Mouse (Mus musculus): ENCODE measurements at regions not wholly inside any gene's neighbourhood (a gene's known extent, or its start where the extent isn't known, plus 50 kb on each side); places are given as distances from the start of the nearest gene placed in this dataset.

DNA sequence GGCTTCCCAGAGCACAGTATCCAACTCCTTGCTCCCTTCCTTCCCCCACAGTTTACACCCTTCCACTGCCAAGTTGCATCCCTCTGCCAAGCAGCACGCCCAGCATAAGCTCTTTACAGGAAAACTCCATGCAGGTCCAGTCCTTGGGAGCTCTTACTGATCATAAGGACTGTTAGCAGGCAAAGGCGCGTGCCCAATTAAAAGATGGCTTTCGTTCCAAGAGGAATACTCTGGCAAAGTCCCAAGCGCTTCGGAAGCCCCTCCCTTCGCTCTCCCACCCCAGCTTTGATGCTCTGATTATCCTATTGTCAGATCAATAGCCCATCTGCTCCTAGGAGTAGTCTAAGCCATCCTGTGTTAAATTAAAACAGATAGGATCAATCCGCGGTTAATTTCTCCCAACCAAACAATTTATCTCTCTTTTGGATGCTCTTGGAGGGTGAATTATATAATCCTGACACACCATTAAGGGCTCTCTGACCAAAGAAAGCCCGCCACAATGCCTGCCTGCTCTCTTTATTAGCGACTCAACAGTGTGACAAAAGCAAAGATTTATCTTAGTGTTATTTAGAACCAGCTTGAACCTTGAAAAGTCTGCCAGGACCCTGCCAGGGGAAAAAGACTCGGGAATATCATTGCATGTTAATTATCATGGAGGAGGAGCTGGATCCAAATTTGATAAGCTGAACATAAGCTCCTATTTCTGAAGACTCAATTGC, 312.5 kb downstream of the Gsdmc2 start:
- DNase-seq = no peak

GRCm38 (mm10) chr15:63527318-63527717, 317.7 kb downstream of the Gsdmc2 start:
- DNase-seq = no peak

DNA sequence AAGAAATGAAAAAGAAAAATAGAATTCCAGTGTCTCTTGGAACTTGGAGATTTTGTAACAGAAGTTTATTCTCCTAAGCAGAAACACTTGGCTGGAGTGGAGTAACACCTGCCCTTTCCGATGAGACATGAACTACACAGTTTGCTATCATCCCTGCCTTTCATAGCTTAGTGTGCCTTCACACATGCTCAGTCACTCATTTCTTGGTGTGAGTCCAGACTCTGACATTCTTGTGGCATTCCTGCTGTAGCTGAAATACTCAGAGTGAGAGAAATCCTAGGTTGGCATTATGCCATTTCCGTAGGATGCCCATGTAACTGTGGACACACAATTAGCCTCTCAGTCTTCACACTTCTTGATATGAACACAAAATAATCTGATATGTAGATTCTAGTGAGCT, 318.2 kb downstream of the Gsdmc2 start:
- DNase-seq = no peak

GRCm38 (mm10) chr15:63517301-63517700, 327.7 kb downstream of the Gsdmc2 start:
- DNase-seq = no peak

DNA sequence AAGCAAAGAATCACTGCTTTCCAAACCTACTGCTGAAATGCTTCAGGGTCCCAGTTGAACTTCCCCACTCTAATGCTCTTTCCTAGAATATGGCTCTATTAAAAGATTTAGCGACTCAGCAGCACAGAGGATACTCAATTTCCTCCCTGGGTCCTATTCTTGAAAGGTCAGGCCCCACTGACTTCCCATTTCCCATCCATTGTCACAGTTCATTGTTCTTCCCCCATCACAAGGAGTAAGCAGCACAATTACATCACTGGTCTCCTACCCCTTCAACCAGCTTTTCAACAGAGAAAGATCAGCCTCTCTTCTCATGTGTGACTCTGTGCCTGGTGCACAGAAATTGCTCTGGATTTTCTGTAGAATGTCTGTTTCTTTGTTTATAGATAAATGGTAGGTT, 344.5 kb downstream of the Gsdmc2 start:
- DNase-seq = no peak

DNA sequence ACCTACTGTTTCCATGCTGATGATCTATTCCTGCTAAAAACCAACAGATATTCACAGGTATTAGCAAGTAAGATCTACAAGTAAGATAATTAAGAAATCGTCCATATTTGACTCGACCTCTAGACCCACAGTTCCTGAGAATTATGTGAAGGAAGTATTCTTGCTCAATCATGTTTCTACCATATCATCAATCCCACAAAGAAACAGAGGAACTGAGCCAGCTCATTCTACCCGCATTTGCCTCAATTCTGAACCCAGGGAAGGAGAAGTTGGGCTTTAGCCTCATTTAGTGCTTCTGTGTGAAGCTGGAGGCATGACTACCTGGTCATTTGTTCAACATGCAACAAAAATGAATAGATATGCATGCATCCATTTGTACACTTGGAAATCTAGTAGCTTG, 346.5 kb downstream of the Gsdmc2 start:
- no peak for DNase-seq

DNA sequence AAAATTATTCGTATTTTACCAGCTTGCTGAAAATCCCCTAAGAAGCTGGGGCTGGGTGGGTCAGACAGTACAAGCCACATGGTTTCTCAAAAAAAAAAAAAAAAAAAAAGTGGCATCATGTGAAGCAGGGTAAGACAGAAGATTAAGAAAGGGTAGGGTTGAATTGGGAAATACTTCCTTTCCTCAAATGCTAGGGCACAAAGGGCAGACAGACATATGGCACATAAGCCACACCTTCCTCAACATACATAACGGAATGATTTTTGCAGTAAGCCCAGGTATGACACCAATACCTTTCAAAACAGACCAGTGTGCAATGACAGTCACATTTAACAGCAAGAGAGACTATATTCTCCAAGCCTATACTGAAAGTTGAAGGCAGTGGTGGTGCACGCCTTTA, 347.8 kb downstream of the Gsdmc2 start:
- DNase-seq = no peak

DNA sequence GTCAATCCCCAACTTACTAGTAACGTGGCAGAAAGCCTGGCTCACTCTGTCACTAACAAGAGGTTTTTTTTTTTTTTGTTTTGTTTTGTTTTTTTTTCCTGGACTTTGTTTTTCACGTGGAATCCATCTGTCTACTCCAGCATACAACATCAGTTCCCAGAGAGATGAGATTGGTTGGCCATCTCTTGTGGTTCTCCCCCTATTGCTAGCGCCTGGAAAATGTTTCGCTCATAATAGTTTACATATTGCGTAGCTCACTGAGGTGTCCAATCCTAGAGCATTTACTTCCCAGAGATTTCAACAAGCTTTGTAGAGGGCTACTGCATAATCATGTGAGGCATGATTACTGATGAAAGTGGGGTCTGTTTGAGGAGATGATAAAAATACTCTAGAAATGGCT, 360.1 kb downstream of the Gsdmc2 start:
- DNase-seq = no peak

- peak; percentile 14 for DNase-seq
Measured at GRCm38 (mm10) chr15:63484217-63484887, 360.6 kb downstream of the Gsdmc2 start.

DNA sequence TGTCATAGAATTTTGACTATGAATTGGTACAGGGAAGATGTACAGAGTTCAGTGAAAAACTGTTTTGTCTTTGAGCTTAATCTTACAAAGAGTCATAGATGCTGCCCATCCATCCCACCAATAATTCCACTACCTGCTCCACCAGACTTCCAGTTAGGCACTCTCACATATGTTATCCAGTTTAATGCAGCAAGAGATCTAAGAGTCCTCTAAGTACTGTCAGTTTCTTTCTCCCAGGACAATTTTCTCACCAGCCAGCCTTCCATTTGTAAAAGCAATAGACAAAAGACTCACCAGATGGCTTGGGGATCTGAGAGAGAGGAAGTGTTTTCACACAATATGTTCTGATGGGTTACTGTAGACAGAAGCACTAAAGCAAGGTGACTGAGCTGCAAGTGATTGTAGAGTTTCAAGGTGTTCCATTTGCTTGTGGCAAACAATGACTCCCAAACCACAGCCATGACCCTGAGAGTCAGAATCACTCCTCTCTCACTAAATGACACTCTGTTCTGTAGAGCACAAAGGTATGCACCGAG, 365.6 kb downstream of the Gsdmc2 start:
- DNase-seq = no peak

DNA sequence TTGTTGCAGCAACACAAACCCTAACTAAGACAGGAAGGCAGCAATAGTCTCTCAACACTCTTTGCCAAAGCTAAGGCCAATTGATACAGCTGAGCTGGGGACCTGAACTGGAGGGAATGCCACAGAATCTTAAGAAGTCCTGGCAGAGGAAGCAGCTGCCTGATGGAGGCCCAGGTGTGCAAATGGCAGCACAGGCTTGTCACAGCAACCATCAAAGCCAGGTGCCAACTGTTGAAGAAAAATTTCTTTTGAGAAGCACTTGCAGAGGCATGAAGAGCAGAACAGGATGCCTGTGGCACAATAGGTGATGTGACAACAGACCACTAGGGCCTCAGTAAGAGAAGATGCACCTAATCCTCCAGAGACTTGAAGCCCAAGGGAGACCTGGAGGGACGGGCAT, 378.1 kb downstream of the Gsdmc2 start:
- no peak for DNase-seq

- DNase-seq = no peak
Measured at GRCm38 (mm10) chr15:63452529-63452928, 392.4 kb downstream of the Gsdmc2 start.

DNA sequence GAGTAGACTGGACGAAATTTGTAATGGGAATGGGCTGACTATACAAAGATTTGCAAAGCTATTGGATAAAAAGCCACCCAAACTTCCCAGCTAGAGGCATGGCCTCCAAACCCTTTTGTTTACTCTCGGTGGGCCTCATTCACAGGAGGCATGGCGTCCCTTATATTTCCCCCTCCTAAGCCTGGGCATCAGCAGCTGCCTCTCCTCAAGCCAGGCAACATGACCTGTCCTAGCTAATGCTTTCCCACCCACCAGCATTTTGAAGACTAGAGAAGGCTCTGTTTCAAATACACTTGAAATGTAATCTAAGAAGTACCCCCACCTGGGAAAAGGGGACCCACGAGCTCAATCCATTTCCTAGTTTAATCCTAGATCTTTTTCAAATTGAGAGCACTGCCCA, 398.7 kb downstream of the Gsdmc2 start:
- no peak for DNase-seq

GRCm38 (mm10) chr15:63445016-63445415, 400.0 kb downstream of the Gsdmc2 start:
- no peak for DNase-seq

DNA sequence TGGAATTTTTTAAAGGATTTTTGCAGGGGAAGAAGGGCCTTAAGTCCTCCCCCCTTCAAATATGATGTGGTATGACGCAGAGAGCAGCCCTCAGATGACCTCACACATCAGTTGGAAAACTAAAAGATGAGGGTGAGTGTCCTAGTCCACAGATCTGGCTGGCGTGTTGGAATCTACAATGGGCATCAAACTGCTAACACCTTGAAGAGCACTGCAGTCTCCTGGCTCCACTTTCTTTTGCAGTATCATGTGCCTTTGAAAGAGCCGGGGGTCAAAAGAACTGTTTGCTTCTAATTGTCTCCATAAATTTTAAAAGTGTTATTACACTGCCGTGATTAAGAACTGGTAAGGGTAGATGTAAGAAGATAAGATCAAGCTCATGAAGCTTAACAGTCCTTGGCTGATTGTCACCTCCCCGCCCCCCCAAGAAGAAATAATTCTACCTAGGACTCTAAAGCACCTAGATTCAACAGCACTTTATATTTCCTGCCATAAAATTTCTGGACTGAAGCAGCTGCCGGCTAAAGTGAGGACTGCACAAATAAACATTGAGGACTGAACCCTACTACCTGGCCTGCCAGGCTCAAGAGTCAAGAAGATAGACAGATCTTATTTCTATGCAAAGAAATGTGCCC, 402.7 kb downstream of the Gsdmc2 start:
- DNase-seq = no peak

- no peak for DNase-seq
Measured at GRCm38 (mm10) chr15:63412649-63413048, 432.3 kb downstream of the Gsdmc2 start.

DNA sequence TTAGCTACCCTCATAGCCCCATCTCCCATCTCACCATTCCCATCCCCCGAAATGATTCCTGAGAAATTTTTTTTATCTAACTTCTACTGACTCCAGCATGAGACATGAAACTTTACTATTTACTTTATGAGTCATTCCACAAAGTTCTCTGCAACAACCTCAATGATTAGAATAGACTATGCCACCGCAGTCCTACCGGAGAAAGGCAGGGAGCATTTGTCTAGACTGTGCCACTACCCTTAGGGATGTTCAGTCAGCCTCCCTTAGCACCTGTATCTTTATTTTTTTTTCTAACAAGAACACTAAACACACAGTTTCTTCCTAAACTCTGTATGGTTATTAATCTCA, 433.2 kb downstream of the Gsdmc2 start:
- no peak for DNase-seq

GRCm38 (mm10) chr15:63410994-63411770, 433.8 kb downstream of the Gsdmc2 start:
- DNase-seq = no peak

DNA sequence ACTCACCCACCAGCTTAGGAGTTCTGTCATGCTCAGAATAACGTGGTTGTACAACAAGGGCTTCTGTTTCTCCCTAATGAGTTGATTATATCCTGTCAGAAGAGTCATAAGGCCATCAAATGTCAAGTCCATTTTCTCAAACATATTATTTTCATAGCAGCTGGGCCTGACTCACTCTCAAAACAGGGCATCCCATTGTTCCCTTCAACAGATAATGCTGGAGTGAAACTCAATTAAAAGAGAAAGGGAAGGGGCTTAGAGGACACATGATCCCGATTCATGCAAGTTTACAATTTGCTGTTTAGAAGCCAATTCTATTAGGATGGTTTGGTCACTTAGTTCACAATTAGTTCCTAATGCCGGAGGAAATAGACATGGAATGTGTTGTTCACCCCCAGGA, 444.5 kb downstream of the Gsdmc2 start:
- no peak for DNase-seq

GRCm38 (mm10) chr15:63400011-63400410, 445.0 kb downstream of the Gsdmc2 start:
- no peak for DNase-seq

DNA sequence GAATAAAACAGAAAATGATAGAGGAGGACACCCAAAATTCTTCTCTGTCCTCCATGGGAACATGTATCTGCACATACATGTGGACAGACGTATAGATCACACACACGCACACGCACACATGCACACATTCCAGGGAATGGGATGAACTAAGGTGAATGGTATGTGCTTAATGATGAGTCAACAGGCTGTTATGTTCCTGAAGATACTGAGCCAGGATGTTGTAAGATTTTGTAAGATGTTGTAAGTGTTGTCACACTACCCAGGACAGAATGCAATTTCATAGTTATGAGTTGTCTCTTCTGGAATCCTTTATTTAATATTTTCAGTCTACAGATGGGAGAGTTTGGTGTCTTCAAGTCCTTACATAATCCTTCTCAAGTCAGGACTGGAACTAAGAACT, 447.5 kb downstream of the Gsdmc2 start:
- no peak for DNase-seq

DNA sequence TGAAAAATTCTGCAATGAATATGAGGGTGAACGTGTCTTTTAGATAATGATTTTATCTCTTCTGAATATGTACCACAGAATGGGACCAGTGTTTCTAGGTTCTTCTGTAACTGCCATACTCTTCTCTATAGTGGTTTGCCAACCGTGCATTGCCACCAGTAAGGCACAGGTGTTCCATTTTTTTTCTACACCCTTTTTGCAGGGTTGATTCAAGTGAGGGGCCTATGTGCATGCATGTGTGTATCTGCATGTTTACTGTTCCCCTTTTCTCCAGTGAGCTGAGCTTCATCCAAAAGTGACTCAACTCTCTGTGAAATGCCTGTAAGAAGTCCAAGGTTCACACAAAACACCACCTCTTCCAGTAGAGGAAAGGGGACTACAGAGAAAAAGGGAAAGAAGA, 467.7 kb downstream of the Gsdmc2 start:
- no peak for DNase-seq

DNA sequence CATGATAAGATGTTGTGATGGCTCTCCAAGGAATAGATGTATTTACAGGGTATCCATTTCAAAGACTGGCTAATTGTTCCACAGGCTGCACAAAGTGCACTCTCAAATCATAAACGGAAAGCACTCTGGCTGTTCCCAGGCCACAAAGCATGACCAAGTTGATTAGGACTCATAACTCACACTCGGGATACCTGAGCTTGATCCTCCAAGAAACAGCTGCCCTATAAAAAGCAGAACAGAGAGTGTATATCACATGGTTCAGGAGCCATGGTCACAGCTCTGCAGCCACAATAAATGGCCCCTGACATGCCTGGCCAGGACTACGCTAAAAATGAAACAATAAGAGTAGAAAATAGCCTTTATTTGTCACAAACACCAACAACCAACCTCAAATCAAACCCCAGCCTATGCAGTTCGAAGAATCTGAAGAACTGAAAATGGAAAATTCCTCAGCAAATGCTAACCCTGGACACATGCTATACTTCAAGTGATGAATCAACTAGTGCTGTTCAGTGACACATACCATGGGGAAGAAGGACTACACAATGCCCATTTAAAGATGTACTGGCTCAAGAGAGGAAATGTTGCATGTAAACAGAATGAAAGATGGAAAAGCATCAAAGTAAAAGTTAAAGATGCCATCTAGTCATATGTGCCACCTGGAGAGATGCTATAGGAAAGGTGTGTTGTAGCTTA, 473.5 kb downstream of the Gsdmc2 start:
- no peak for DNase-seq

Data from kidney, postnatal 10 days (tissue).